Mouse (Mus musculus): Measurements from ENCODE around the gene Hbq1a. TPM values are rescaled to one million over a fixed set of nuclear protein-coding genes. Genes with fewer than 3 reads are reported as not detected.

The Hbq1a gene
- total RNA-seq, 2 experiments from 2014 or later = not detected

Other genes with a start within 250 kb of the Hbq1a start
- gene Il9r, start 99.8 kb upstream of the Hbq1a start, total RNA-seq (2015) = 0.07 TPM in 1 of 2 replicates, not detected in the other
- gene Il9r, start 99.8 kb upstream of the Hbq1a start, total RNA-seq (2017) = 0.30 TPM in 1 of 2 replicates, not detected in the other
- gene Snrnp25, start 94.7 kb upstream of the Hbq1a start, total RNA-seq (2015) = 56.5 and 60.4 TPM in 2 replicates
- 70.3 and 82.6 TPM in 2 replicates for gene Snrnp25, start 94.7 kb upstream of the Hbq1a start, total RNA-seq (2017)
- 0.22 TPM in 1 of 2 replicates, not detected in the other for gene Rhbdf1, start 77.8 kb upstream of the Hbq1a start, total RNA-seq (2015)
- 0.25 and 2.9 TPM in 2 replicates for gene Rhbdf1, start 77.8 kb upstream of the Hbq1a start, total RNA-seq (2017)
- gene Mpg, start 73.6 kb upstream of the Hbq1a start, total RNA-seq (2015) = 5.4 and 7.1 TPM in 2 replicates
- gene Mpg, start 73.6 kb upstream of the Hbq1a start, total RNA-seq (2017) = 5.3 and 7.8 TPM in 2 replicates
- gene Nprl3, start 32.4 kb upstream of the Hbq1a start, total RNA-seq (2015) = 15.1 and 16.2 TPM in 2 replicates
- 14.4 and 17.2 TPM in 2 replicates for gene Nprl3, start 32.4 kb upstream of the Hbq1a start, total RNA-seq (2017)
- gene Hba-x, start 23.7 kb upstream of the Hbq1a start, total RNA-seq (2015) = not detected in 2 replicates
- gene Hba-x, start 23.7 kb upstream of the Hbq1a start, total RNA-seq (2017) = not detected in 2 replicates
- 14.0 and 28.9 TPM in 2 replicates for gene Hba-a1, start 16.6 kb upstream of the Hbq1a start, total RNA-seq (2015)
- 9.4 and 10.0 TPM in 2 replicates for gene Hba-a1, start 16.6 kb upstream of the Hbq1a start, total RNA-seq (2017)
- gene Hbq1b, start 13.1 kb upstream of the Hbq1a start, total RNA-seq (2015) = not detected in 2 replicates
- not detected in 2 replicates for gene Hbq1b, start 13.1 kb upstream of the Hbq1a start, total RNA-seq (2017)
- 26.3 and 54.4 TPM in 2 replicates for gene Hba-a2, start 3.6 kb upstream of the Hbq1a start, total RNA-seq (2015)
- gene Hba-a2, start 3.6 kb upstream of the Hbq1a start, total RNA-seq (2017) = 25.3 and 31.4 TPM in 2 replicates
- 6.1 and 7.2 TPM in 2 replicates for gene Sh3pxd2b, start 47.8 kb downstream of the Hbq1a start, total RNA-seq (2015)
- gene Sh3pxd2b, start 47.8 kb downstream of the Hbq1a start, total RNA-seq (2017) = 1.7 and 2.4 TPM in 2 replicates
- 6.5 and 9.7 TPM in 2 replicates for gene Ubtd2, start 155.3 kb downstream of the Hbq1a start, total RNA-seq (2015)
- gene Ubtd2, start 155.3 kb downstream of the Hbq1a start, total RNA-seq (2017) = 2.6 and 4.0 TPM in 2 replicates
- gene Efcab9, start 232.0 kb downstream of the Hbq1a start, total RNA-seq (2015) = 1.7 TPM in 1 of 2 replicates, not detected in the other
- gene Efcab9, start 232.0 kb downstream of the Hbq1a start, total RNA-seq (2017) = 0.50 and 1.2 TPM in 2 replicates
- 12.8 and 15.8 TPM in 2 replicates for gene Stk10, start 233.2 kb downstream of the Hbq1a start, total RNA-seq (2015)
- 15.7 and 16.8 TPM in 2 replicates for gene Stk10, start 233.2 kb downstream of the Hbq1a start, total RNA-seq (2017)